Mouse (Mus musculus) small intestine, adult 2 months (tissue): Measurements from ENCODE around the gene Rbfox1.

Experiments
- CTCF ChIP-seq: fragments of 200-500 bp; IDR thresholded peaks from 2 replicates; pipeline ENCODE4 v1.5.1; 2012; ENCODE audit warnings: low read depth, mild to moderate bottlenecking, control low read depth, inconsistent platforms, low read length, moderate library complexity, mixed read lengths; ENCODE audit not compliant: insufficient replicate concordance, insufficient read length; ENCODE audit errors: extremely low read depth
- POLR2A ChIP-seq: fragments of 200-500 bp; IDR thresholded peaks from 2 replicates; pipeline ENCODE4 v1.6.1; 2012; ENCODE audit warnings: low read depth, mild to moderate bottlenecking, control low read depth, inconsistent platforms, low read length, moderate library complexity

DNA sequence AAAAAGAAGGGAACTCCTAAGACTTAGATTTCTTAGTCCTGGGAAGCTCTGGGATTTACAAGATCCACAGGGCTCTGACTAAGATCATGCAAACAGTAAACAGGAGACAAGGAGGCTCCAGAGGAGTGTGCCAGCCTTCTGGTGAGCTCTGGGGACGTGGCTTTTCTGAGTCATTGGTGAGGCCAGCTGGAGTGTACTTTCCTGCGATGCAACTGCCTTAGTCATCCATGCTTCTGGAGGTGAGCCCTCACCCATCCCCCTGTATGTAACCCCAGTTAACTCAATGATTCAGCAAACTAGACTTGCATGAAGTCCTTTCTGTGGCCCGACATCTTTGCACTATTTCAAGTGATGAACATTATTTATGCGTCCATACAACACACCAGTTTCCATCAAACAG is 1078.4 kb downstream of the Rbfox1 start:
- TF ChIP-seq CTCF, result no peak
- no peak for TF ChIP-seq POLR2A
